Mouse (Mus musculus): ENCODE results near the gene Mfap1b.
"Not testable (repeated sequence)": the region's sequence is repeated elsewhere in the genome, so short reads cannot be mapped to it uniquely, and the experiment has no call there.

Mfap1b gene
- long read RNA-seq, experiment 1, transcript Mfap1b-201 (7 exons, 3,362 nt): major isoform, 52 of 73 reads
- long read RNA-seq, experiment 1, partial matches to known transcripts: 6 of 73 reads
- long read RNA-seq, experiment 1, other reads (novel, unspliced or antisense): 15 of 73 reads
- long read RNA-seq, experiment 2, transcript Mfap1b-201 (7 exons, 3,362 nt): major isoform, 60 of 82 reads
- long read RNA-seq, experiment 2, partial matches to known transcripts: 17 of 82 reads
- long read RNA-seq, experiment 2, other reads (novel, unspliced or antisense): 5 of 82 reads

GRCm38 (mm10) chr2:121473301-121474179 is at the start of gene Mfap1b:
Mfap1b (minus strand) TSS chr2:121474067.
- intact Hi-C loops (cut with DNase I): not testable (repeated sequence)

- intact Hi-C loops (cut with DNase I): not testable (repeated sequence)
These were observed 49.0 kb upstream of the Mfap1b start for GRCm38 (mm10) chr2:121522830-121523229.

- intact Hi-C loops (cut with DNase I): no loop called here
These were observed 48.1 kb upstream of the Mfap1b start for GRCm38 (mm10) chr2:121522006-121522405.

- intact Hi-C loops (cut with DNase I): not testable (repeated sequence)
These were observed 44.8 kb upstream of the Mfap1b start for GRCm38 (mm10) chr2:121518711-121519110.

- intact Hi-C loops (cut with DNase I): no loop called here
These were observed 44.2 kb upstream of the Mfap1b start for GRCm38 (mm10) chr2:121518106-121518505.

- intact Hi-C loops (cut with DNase I): no loop called here
These were observed 40.3 kb upstream of the Mfap1b start for GRCm38 (mm10) chr2:121514211-121514610.

- intact Hi-C loops (cut with DNase I): not testable (repeated sequence)
These were observed 39.3 kb upstream of the Mfap1b start for GRCm38 (mm10) chr2:121512991-121513765.

GRCm38 (mm10) chr2:121511401-121511800 is 37.5 kb upstream of the Mfap1b start:
- intact Hi-C loops (cut with DNase I): no loop called here

GRCm38 (mm10) chr2:121509584-121509983 is 35.7 kb upstream of the Mfap1b start:
- intact Hi-C loops (cut with DNase I): no loop called here

GRCm38 (mm10) chr2:121507951-121508330 is 34.1 kb upstream of the Mfap1b start:
- intact Hi-C loops (cut with DNase I): no loop called here

GRCm38 (mm10) chr2:121507173-121507950 is 33.5 kb upstream of the Mfap1b start:
- intact Hi-C loops (cut with DNase I): no loop called here

- intact Hi-C loops (cut with DNase I): not testable (repeated sequence)
These were observed 32.3 kb upstream of the Mfap1b start, which contains the start of the genes Mfap1a and Wdr76 for GRCm38 (mm10) chr2:121505942-121506882. Mfap1a (minus strand) TSS chr2:121506665. Wdr76 (plus strand) TSS chr2:121506723.

- intact Hi-C loops (cut with DNase I): not testable (repeated sequence)
These were observed 27.7 kb upstream of the Mfap1b start for GRCm38 (mm10) chr2:121501550-121501949.

- intact Hi-C loops (cut with DNase I): not testable (repeated sequence)
These were observed 10.5 kb upstream of the Mfap1b start for GRCm38 (mm10) chr2:121484403-121484802.

GRCm38 (mm10) chr2:121483576-121483975 is 9.7 kb upstream of the Mfap1b start:
- intact Hi-C loops (cut with DNase I): no loop called here

- intact Hi-C loops (cut with DNase I): not testable (repeated sequence)
These were observed 7.0 kb upstream of the Mfap1b start for GRCm38 (mm10) chr2:121480916-121481315.

- intact Hi-C loops (cut with DNase I): no loop called here
These were observed 6.6 kb upstream of the Mfap1b start for GRCm38 (mm10) chr2:121480498-121480897.

- intact Hi-C loops (cut with DNase I): no loop called here
These were observed 3.8 kb upstream of the Mfap1b start for GRCm38 (mm10) chr2:121477491-121478266.

- intact Hi-C loops (cut with DNase I): not testable (repeated sequence)
These were observed 1.4 kb upstream of the Mfap1b start for GRCm38 (mm10) chr2:121475306-121475705.
